Mouse (Mus musculus) liver, embryonic 14.5 days (tissue): ENCODE results near the gene Gm9495.

Source experiments
- CTCF ChIP-seq: IDR thresholded peaks from 2 replicates; pipeline ENCODE4 v1.5.1; 2016; ENCODE audit warnings: antibody characterized with exemption, low read depth, control low read depth
- EP300 ChIP-seq: IDR thresholded peaks from 2 replicates; pipeline ENCODE4 v1.6.1; 2016; ENCODE audit warnings: antibody characterized with exemption, low read depth

DNA sequence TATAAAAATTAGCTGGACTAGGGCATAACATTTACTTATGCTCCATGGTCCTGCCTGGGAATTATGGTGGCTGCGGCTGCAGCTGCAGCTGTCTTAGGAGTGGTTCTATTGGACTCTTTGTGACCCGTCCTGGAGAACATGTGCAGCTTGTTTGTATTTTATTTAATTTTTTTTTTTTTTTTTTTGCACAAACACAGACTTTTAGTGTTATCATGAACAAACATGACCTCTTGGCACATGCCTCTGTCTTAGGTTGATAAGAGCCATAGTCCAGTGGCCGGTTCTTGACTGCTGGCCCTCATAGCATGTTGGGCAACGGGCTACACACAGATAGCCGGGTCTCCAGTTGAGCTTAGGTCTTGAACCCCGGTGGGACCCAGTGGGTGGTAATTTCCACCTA lies 48.6 kb downstream of the Gm9495 start:
- no peak for TF ChIP-seq CTCF
- TF ChIP-seq EP300: no peak
